27 mouse cellular contexts compared by ENCODE assay signal in the genomic region with DNA sequence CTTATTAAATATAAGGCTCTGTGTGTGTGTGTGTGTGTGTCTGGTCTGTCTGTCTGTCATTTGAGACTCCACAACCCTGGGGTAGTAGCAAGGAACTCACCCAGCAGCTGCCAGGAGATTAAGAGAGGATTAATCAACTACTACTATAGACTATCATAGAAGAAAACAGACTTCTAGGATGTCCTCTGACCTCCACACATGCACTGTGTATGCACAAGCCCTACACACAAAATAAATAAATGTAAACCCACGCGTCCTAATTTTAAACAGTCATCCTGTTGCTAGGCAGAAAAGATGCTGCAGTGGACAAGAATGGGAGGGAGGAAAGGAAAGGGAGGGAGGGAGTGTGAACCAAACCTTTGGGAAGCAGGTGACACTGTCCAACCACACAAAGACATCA. TPM values are rescaled to one million over a fixed set of nuclear protein-coding genes. Genes with fewer than 3 reads are reported as not detected.
DNase-seq lines count a peak whose midpoint lies in the region; ATAC-seq and TF ChIP-seq lines count a peak whose summit lies in the region.
"Had no signal": no experiment of that assay in that cellular context is flagged by ENCODE, and none has a peak within 500 bp of the region (broad histone marks: within the 10 kb centered on the region; RNA-seq: fewer than 3 reads in every experiment).

No protein-coding gene starts in this region.

- 98% methylated on average over 2 of the region's 2 CpGs for WGBS in heart, embryonic 14.5 days
- 68% methylated on average over 2 of the region's 2 CpGs for WGBS in heart, embryonic 11.5 days (ENCODE audit: insufficient replicate concordance)
- 73% methylated on average over 2 of the region's 2 CpGs for WGBS in limb, embryonic 12.5 days
- WGBS in limb, embryonic 10.5 days = 87% methylated on average over 2 of the region's 2 CpGs
- 20% methylated on average over 2 of the region's 2 CpGs for WGBS in stomach, embryonic 14.5 days
- WGBS in stomach, postnatal 0 days = 29% methylated on average over 2 of the region's 2 CpGs
- WGBS in forebrain, embryonic 14.5 days = 85% methylated on average over 2 of the region's 2 CpGs

- no peak overlapping the region for H3K4me3 ChIP-seq in heart, embryonic 14.5 days (ENCODE audit: control insufficient read depth in 1 of 2, insufficient read depth in 1 of 2, low read depth in 1 of 2, low read length in 2 of 2)
- no peak overlapping the region for H3K4me3 ChIP-seq in heart, embryonic 11.5 days (ENCODE audit: low read depth, low read length)
- H3K4me3 ChIP-seq in limb, embryonic 12.5 days (replicated peaks) = no peak overlapping the region
- no peak overlapping the region for H3K4me3 ChIP-seq in limb, embryonic 10.5 days
- H3K4me3 ChIP-seq in stomach, embryonic 14.5 days (ENCODE audit: low read depth, low read length) = no peak overlapping the region
- H3K4me3 ChIP-seq in stomach, postnatal 0 days (ENCODE audit: low read depth, low read length) = no peak overlapping the region
- H3K4me3 ChIP-seq in forebrain, embryonic 14.5 days (ENCODE audit: low read depth, low read length) = no peak overlapping the region
- H3K4me3 ChIP-seq: embryonic facial prominence, embryonic 15.5 days; forebrain, embryonic 12.5 days; liver, embryonic 12.5 days; midbrain, embryonic 12.5 days; myocyte; neural tube, embryonic 13.5 days; stomach, embryonic 15.5 days had no signal

- DNase-seq in limb, embryonic 10.5 days (ENCODE audit: low spot score) = no peak
- no peak for DNase-seq in stomach, postnatal 0 days (ENCODE audit: low spot score)
- DNase-seq in forebrain, embryonic 14.5 days (ENCODE audit: low spot score) = no peak
- DNase-seq: adrenal gland, adult 8-10 months; embryo, embryonic 11 days; gastrocnemius, postnatal 14 days; heart, postnatal 36 days; kidney, adult 11 months; kidney, postnatal 14 days; layer of hippocampus, adult 9-11 months; liver, postnatal 0 days; lung, postnatal 36 days; retina, postnatal 1 day; thymus, postnatal 14 days had no signal

- H3K9ac ChIP-seq in heart, embryonic 14.5 days (ENCODE audit: low read length) = no peak overlapping the region
- H3K9ac ChIP-seq in heart, embryonic 11.5 days (ENCODE audit: low read depth, low read length) = no peak overlapping the region
- no peak overlapping the region for H3K9ac ChIP-seq in limb, embryonic 12.5 days (replicated peaks)
- H3K9ac ChIP-seq in stomach, embryonic 14.5 days (replicated peaks; ENCODE audit: low read depth, low read length) = no peak overlapping the region
- no peak overlapping the region for H3K9ac ChIP-seq in stomach, postnatal 0 days (ENCODE audit: low read length)
- no peak overlapping the region for H3K9ac ChIP-seq in forebrain, embryonic 14.5 days (ENCODE audit: low read length)
- H3K9ac ChIP-seq: embryonic facial prominence, embryonic 15.5 days; forebrain, embryonic 12.5 days; liver, embryonic 12.5 days; liver, postnatal 0 days; midbrain, embryonic 12.5 days; neural tube, embryonic 13.5 days; stomach, embryonic 15.5 days had no signal

- H3K36me3 ChIP-seq in heart, embryonic 14.5 days (ENCODE audit: control insufficient read depth, insufficient read depth, low read length) = no peaks in the 10 kb centered on the region
- H3K36me3 ChIP-seq in heart, embryonic 11.5 days (ENCODE audit: control insufficient read depth, insufficient read depth, low read length) = no peaks in the 10 kb centered on the region
- no peaks in the 10 kb centered on the region for H3K36me3 ChIP-seq in limb, embryonic 12.5 days
- H3K36me3 ChIP-seq in limb, embryonic 10.5 days = no peaks in the 10 kb centered on the region
- no peaks in the 10 kb centered on the region for H3K36me3 ChIP-seq in stomach, embryonic 14.5 days (ENCODE audit: control insufficient read depth, insufficient read depth, low read length)
- no peaks in the 10 kb centered on the region for H3K36me3 ChIP-seq in stomach, postnatal 0 days (ENCODE audit: control insufficient read depth, insufficient read depth, low read length)
- no peaks in the 10 kb centered on the region for H3K36me3 ChIP-seq in forebrain, embryonic 14.5 days (ENCODE audit: control insufficient read depth, insufficient read depth, low read length)
- H3K36me3 ChIP-seq: embryonic facial prominence, embryonic 15.5 days; forebrain, embryonic 12.5 days; G1E; liver, embryonic 12.5 days; midbrain, embryonic 12.5 days; stomach, embryonic 15.5 days had no signal

- no peak for TF ChIP-seq CTCF in stomach, postnatal 0 days (IDR thresholded peaks at IDR 0.05; ENCODE audit: low read depth)

- no peak overlapping the region for H3K27ac ChIP-seq in heart, embryonic 14.5 days (replicated peaks in 1 of 2; ENCODE audit: control insufficient read depth in 1 of 2, insufficient read depth in 1 of 2, low read depth in 2 of 2, low read length in 2 of 2)
- H3K27ac ChIP-seq in heart, embryonic 11.5 days (ENCODE audit: low read depth, low read length) = no peak overlapping the region
- 0 out of 2 replicates have a peak overlapping the region, but pooled peaks have one; percentile 41 for H3K27ac ChIP-seq in limb, embryonic 12.5 days
- H3K27ac ChIP-seq in limb, embryonic 10.5 days = no peak overlapping the region
- no peak overlapping the region for H3K27ac ChIP-seq in stomach, embryonic 14.5 days (ENCODE audit: low read length)
- H3K27ac ChIP-seq in stomach, postnatal 0 days (replicated peaks) = no peak overlapping the region
- H3K27ac ChIP-seq in forebrain, embryonic 14.5 days (ENCODE audit: low read depth, low read length) = no peak overlapping the region
- H3K27ac ChIP-seq: embryonic facial prominence, embryonic 15.5 days; forebrain, embryonic 12.5 days; liver, embryonic 12.5 days; midbrain, embryonic 12.5 days; stomach, embryonic 15.5 days had no signal

- H3K9me3 ChIP-seq in heart, embryonic 14.5 days (ENCODE audit: control insufficient read depth, low read length) = no peaks in the 10 kb centered on the region
- no peaks in the 10 kb centered on the region for H3K9me3 ChIP-seq in heart, embryonic 11.5 days (replicated peaks; ENCODE audit: control insufficient read depth, low read length)
- no peaks in the 10 kb centered on the region for H3K9me3 ChIP-seq in limb, embryonic 12.5 days
- no peaks in the 10 kb centered on the region for H3K9me3 ChIP-seq in limb, embryonic 10.5 days (replicated peaks)
- H3K9me3 ChIP-seq in stomach, embryonic 14.5 days (ENCODE audit: control insufficient read depth, low read depth, low read length) = no peaks in the 10 kb centered on the region
- H3K9me3 ChIP-seq in stomach, postnatal 0 days (ENCODE audit: control insufficient read depth, low read length) = no peaks in the 10 kb centered on the region
- no peaks in the 10 kb centered on the region for H3K9me3 ChIP-seq in forebrain, embryonic 14.5 days (replicated peaks; ENCODE audit: control insufficient read depth, low read length)
- H3K9me3 ChIP-seq: forebrain, embryonic 12.5 days; liver, embryonic 12.5 days; midbrain, embryonic 12.5 days; neural tube, embryonic 13.5 days; stomach, embryonic 15.5 days had no signal

- no peak overlapping the region for H3K4me2 ChIP-seq in heart, embryonic 14.5 days (ENCODE audit: low read length)
- H3K4me2 ChIP-seq in heart, embryonic 11.5 days = no peak overlapping the region
- H3K4me2 ChIP-seq in limb, embryonic 12.5 days = no peak overlapping the region
- H3K4me2 ChIP-seq in stomach, embryonic 14.5 days (replicated peaks; ENCODE audit: low read depth, low read length) = no peak overlapping the region
- H3K4me2 ChIP-seq in stomach, postnatal 0 days (replicated peaks; ENCODE audit: low read depth) = no peak overlapping the region
- no peak overlapping the region for H3K4me2 ChIP-seq in forebrain, embryonic 14.5 days (ENCODE audit: low read length)
- H3K4me2 ChIP-seq: embryonic facial prominence, embryonic 15.5 days; forebrain, embryonic 12.5 days; liver, embryonic 12.5 days; midbrain, embryonic 12.5 days; neural tube, embryonic 13.5 days; stomach, embryonic 15.5 days had no signal

- no peak for TF ChIP-seq EP300 in stomach, postnatal 0 days (optimal IDR thresholded peaks at IDR 0.05)

- peak; percentile 13; the same call in 1 of the 2 replicates for ATAC-seq in heart, embryonic 14.5 days (ENCODE audit: insufficient number of reproducible peaks, insufficient read depth, low FRiP score, low read depth)
- no peak for ATAC-seq in heart, embryonic 11.5 days (replicated peaks; ENCODE audit: insufficient number of reproducible peaks, low FRiP score, low TSS enrichment)
- ATAC-seq in limb, embryonic 12.5 days (ENCODE audit: insufficient number of reproducible peaks, insufficient read depth, low FRiP score, low TSS enrichment, low read depth) = no peak
- ATAC-seq in stomach, embryonic 14.5 days (ENCODE audit: insufficient number of reproducible peaks, insufficient read depth, low FRiP score, low read depth) = peak; percentile 28; the same call in 1 of the 2 replicates
- ATAC-seq in stomach, postnatal 0 days (ENCODE audit: low FRiP score, low TSS enrichment) = no peak
- ATAC-seq in forebrain, embryonic 14.5 days = no peak
- ATAC-seq: liver, embryonic 12.5 days; liver, postnatal 0 days had no signal

- H3K27me3 ChIP-seq in heart, embryonic 14.5 days (ENCODE audit: control insufficient read depth, insufficient read depth, low read length) = no peaks in the 10 kb centered on the region
- no peaks in the 10 kb centered on the region for H3K27me3 ChIP-seq in heart, embryonic 11.5 days (ENCODE audit: control insufficient read depth, insufficient read depth, low read length)
- no peaks in the 10 kb centered on the region for H3K27me3 ChIP-seq in limb, embryonic 12.5 days
- H3K27me3 ChIP-seq in limb, embryonic 10.5 days (ENCODE audit: low read depth, poor library complexity, severe bottlenecking) = no peaks in the 10 kb centered on the region
- H3K27me3 ChIP-seq in stomach, embryonic 14.5 days (ENCODE audit: control insufficient read depth, insufficient read depth, low read length) = no peaks in the 10 kb centered on the region
- H3K27me3 ChIP-seq in stomach, postnatal 0 days (ENCODE audit: control insufficient read depth, insufficient read depth, low read length) = no peaks in the 10 kb centered on the region
- no peaks in the 10 kb centered on the region for H3K27me3 ChIP-seq in forebrain, embryonic 14.5 days (replicated peaks; ENCODE audit: control insufficient read depth, insufficient read depth, low read length)
- H3K27me3 ChIP-seq: embryonic facial prominence, embryonic 15.5 days; forebrain, embryonic 12.5 days; liver, embryonic 12.5 days; midbrain, embryonic 12.5 days; neural tube, embryonic 13.5 days; stomach, embryonic 15.5 days had no signal

- H3K4me1 ChIP-seq in heart, embryonic 14.5 days (ENCODE audit: control insufficient read depth in 2 of 2, insufficient read depth in 2 of 2, low read length in 2 of 2) = peaks cover 0 to under 1% of the 10 kb centered on the region in 2 experiments; a peak in 1 of 4 replicates
- no peaks in the 10 kb centered on the region for H3K4me1 ChIP-seq in heart, embryonic 11.5 days (ENCODE audit: control insufficient read depth, insufficient read depth, low read length)
- H3K4me1 ChIP-seq in limb, embryonic 12.5 days (replicated peaks) = peaks cover 9% of the 10 kb centered on the region
- peaks cover 14% of the 10 kb centered on the region; the same call in 1 of the 2 replicates for H3K4me1 ChIP-seq in limb, embryonic 10.5 days
- H3K4me1 ChIP-seq in stomach, embryonic 14.5 days (ENCODE audit: control insufficient read depth, insufficient read depth, low read length) = no peaks in the 10 kb centered on the region
- H3K4me1 ChIP-seq in stomach, postnatal 0 days (replicated peaks; ENCODE audit: control insufficient read depth, insufficient read depth) = no peaks in the 10 kb centered on the region
- no peaks in the 10 kb centered on the region for H3K4me1 ChIP-seq in forebrain, embryonic 14.5 days (ENCODE audit: control insufficient read depth, insufficient read depth, low read length)
- H3K4me1 ChIP-seq: liver, embryonic 12.5 days; stomach, embryonic 15.5 days had no signal

RNA-seq across cellular contexts. Expression of gene Atp9a, which starts 23.9 kb away (rescaled TPM):
- 12.9 and 14.8 TPM in 2 replicates for polyA plus RNA-seq in heart, embryonic 14.5 days (2014; fragmentation: Nextera tagmentation; extraction: Ambion mirVana)
- polyA plus RNA-seq in heart, embryonic 11.5 days (2014; fragmentation: Nextera tagmentation; extraction: Ambion mirVana) = 7.5 and 9.4 TPM in 2 replicates
- polyA plus RNA-seq in limb, embryonic 12.5 days (2016; fragmentation: Nextera tagmentation; extraction: Ambion mirVana) = 16.1 and 21.2 TPM in 2 replicates
- polyA plus RNA-seq in limb, embryonic 10.5 days (2016; fragmentation: Nextera tagmentation; extraction: Ambion mirVana) = 4.9 and 6.5 TPM in 2 replicates
- 12.6 and 14.3 TPM in 2 replicates for polyA plus RNA-seq in stomach, embryonic 14.5 days (2014; fragmentation: Nextera tagmentation; extraction: Ambion mirVana)
- polyA plus RNA-seq in stomach, postnatal 0 days (2015; fragmentation: Nextera tagmentation; extraction: Ambion mirVana) = 24.1 and 29.2 TPM in 2 replicates
- 42.4 and 46.2 TPM in 2 replicates for polyA plus RNA-seq in forebrain, embryonic 14.5 days (2014; fragmentation: Nextera tagmentation; extraction: Ambion mirVana)
- polyA plus RNA-seq: G1E had no signal

RNA-seq across cellular contexts. Expression of gene Sall4, which starts 49.5 kb away (rescaled TPM):
- polyA plus RNA-seq in heart, embryonic 14.5 days (2014; fragmentation: Nextera tagmentation; extraction: Ambion mirVana) = 0.84 and 1.1 TPM in 2 replicates
- polyA plus RNA-seq in heart, embryonic 11.5 days (2014; fragmentation: Nextera tagmentation; extraction: Ambion mirVana) = 4.3 and 5.9 TPM in 2 replicates
- 5.0 and 5.1 TPM in 2 replicates for polyA plus RNA-seq in limb, embryonic 12.5 days (2016; fragmentation: Nextera tagmentation; extraction: Ambion mirVana)
- 26.8 and 53.3 TPM in 2 replicates for polyA plus RNA-seq in limb, embryonic 10.5 days (2016; fragmentation: Nextera tagmentation; extraction: Ambion mirVana)
- polyA plus RNA-seq in stomach, embryonic 14.5 days (2014; fragmentation: Nextera tagmentation; extraction: Ambion mirVana) = 0.91 and 2.1 TPM in 2 replicates
- 0.05 and 0.18 TPM in 2 replicates for polyA plus RNA-seq in stomach, postnatal 0 days (2015; fragmentation: Nextera tagmentation; extraction: Ambion mirVana)
- polyA plus RNA-seq in forebrain, embryonic 14.5 days (2014; fragmentation: Nextera tagmentation; extraction: Ambion mirVana) = 0.71 and 1.1 TPM in 2 replicates
- polyA plus RNA-seq: G1E; lung, embryonic 16.5 days; myocyte had no signal

Comparison
In these comparisons a context has a peak if more than half of its experiments do, and no peak if none do; other contexts are left out.
1. ATAC-seq: peak in heart, embryonic 14.5 days (single experiment) and stomach, embryonic 14.5 days (single experiment); none in heart, embryonic 11.5 days (single experiment), limb, embryonic 12.5 days (single experiment), stomach, postnatal 0 days (single experiment) and forebrain, embryonic 14.5 days (single experiment).